Mouse (Mus musculus) gastrocnemius, postnatal 36 days (tissue): ENCODE results near the gene Cx3cr1. TPM values are rescaled to one million over a fixed set of nuclear protein-coding genes. Genes with fewer than 3 reads are reported as not detected.

ENCODE experiments used
- DNase-seq, 2 experiments: peaks; one replicate each; pipeline ENCODE4 v3.0.0; 2022
- intact Hi-C: fragments of 180-260 bp; cut with DNase I; formaldehyde crosslinking; loops from one replicate; pipeline ENCODE4 v1.15.1; 2025
- total RNA-seq, 2 experiments: library from RNA; stranded (reverse); gene quantifications; 2 replicates each; pipeline ENCODE4 v1.2.3; 2021

Gene Cx3cr1
- total RNA-seq, 2 experiments from 2014 or later, result 0.28 to 0.52 TPM

DNA sequence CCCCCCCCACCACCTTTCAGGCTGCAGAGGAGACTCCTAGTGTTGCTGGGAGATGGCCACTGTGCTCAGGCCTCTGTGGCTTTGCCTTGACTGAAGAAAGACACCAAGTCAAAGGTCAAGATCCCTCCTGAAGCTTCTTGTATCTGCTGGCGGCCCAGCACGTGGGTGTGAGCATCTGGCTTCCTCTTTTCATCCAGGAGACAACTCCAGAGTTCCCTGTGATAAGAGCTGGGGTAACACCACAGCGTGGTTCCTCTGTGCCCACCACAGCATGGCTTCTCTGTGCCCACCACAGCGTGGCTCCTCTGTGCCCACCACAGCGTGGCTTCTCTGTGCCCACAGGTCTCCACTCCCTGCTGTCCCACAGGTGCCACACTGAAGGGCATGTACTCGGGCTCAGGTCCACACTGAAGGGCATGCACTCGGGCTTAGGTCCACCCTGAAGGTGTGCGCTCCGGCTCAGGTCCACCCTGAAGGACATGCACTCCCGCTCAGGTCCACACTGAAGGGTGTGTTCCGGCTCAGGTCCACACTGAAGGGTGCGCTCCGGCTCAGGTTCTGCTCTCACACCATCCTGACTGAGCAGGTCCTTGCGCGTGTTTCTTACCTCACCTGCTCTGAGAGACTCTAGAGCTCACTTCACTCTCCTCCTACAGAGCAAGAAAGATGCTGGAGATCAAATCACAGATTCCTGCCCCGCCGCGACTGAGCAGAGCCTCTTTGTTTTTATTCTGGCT, 13.6 kb upstream of the Cx3cr1 start:
- no peak for DNase-seq
- intact Hi-C loops, result no loop called here

DNA sequence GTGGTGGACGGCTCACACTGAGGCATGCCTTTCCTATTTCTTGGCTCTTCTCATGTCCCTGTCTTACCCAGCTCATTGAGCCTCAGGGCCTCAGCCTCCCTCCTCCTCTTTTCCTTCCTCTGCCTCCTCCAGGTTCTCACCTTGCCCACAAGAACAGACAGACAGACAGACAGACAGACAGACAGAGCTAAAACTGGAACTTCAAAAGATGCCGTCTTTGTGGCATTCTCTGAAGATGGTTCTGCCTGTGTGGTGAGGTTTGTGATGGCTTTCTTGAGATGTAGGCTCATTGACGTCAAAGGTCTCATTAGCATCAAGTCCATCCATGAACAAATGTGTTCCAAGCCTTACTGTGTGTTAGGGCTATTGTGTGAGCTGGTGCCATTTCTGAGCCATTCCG, 13.0 kb upstream of the Cx3cr1 start:
- DNase-seq, result no peak
- intact Hi-C loops, result no loop called here

DNA sequence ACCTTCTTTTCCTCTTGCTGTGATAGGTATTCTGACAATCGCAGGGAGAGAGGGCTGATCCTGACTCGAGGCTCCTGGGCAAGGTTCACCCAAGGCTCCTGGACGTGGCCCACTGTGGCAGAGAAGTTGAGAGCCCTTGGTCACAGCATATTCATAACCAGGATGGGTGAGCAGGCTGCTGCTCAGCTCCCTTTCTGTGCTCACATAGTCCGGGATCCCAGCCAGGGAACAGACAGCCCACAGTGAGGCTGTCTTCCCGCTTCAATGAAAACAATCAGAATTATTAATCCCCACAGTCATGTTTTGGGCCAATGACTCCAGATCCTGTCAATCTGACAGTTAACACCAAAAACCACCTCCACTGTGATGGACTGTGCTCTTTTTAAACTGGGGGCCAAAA, 12.3 kb upstream of the Cx3cr1 start:
- intact Hi-C loops, result no loop called here
- no peak for DNase-seq

DNA sequence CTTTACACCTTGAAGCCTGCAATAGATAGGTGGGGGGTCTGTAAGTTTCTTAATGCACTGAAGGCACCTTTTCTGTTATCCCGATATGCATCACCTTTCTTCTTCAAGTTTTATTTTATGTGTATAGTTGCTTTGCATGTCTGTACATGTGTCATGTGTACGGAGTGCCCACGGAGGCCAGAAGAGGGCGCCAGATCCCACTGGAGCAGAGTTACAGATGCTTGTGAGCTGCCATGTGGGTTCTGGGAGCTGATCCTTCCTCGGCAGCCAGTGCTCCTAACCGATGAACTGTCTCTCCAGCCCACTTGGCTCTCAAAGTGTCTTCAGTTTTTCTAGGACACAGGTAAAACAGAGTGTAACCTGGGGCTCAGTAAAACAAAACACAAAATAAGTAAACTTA, 11.6 kb upstream of the Cx3cr1 start:
- intact Hi-C loops, result no loop called here
- no peak for DNase-seq

DNA sequence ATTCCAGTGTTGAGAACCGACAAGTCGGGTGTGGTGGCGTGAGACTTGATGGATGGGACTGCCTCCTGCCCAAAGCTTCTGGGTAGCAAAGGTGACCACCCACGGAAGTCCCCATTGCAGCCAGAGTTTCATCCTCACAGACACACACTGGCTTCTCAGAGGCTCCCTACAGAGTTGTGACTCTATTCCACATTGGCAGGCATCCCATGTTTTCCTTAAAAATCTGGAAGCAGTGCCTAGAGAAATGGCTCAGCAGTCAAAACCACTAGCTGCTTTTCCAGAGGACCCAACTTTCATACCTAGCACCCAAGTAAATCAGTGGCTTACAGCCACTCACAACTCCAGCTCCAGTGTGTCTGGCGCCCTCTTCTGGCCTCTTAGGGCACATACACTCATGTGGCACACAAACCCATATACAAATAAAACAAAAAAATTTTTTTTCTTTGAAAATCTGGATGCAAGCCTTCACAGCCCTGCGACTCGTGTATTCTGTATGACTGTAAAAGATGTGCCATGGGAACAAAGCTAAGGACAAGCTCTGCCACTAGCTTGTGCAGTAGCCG, 10.9 kb upstream of the Cx3cr1 start:
- intact Hi-C loops, result no loop called here

DNA sequence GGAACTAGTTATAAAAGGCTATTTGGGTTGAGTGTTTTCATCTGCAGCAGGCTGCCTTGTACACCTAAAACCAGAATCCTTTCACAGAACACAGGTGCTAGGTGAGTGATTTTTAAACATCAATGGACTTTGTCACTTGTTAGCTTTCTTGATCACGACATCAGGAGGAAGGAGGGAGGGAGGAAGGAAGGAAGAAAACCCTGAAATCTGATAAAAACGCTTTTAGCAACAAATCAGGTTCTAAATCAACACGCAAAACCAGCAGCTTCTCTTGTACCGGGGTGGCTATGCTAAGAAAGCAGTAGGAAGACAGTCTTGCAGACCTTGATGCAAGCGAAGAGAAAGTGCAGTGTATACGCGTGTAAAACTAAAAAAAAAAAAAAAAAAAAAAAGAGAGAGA, 10.2 kb upstream of the Cx3cr1 start:
- no peak for DNase-seq
- intact Hi-C loops, result loop anchor here (5.0 kb wide), 1 partner anchor 118 kb away; no protein-coding TSS in a partner anchor

More for the DNA sequence above, 10.9 kb upstream of the Cx3cr1 start:
- no peak for DNase-seq

DNA sequence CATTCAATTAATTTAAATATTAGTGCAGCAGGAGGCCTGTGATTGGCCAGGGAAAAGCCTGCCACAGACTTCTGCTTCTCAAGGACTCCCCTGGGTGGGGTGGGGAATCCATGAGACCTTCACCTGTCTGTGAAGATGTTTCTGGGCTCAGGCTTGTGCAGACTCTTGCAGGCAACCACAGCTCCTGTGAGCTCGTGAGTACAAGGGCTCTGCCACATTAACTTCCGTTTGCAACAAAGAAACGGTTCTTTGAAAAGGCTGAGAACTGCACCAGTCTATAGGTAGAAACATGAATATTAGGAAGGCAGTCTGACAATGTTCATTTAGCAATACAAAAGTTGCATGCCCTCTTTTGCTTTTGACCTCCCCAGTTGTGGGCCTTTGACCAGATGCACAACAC, 8.6 kb upstream of the Cx3cr1 start:
- DNase-seq, result no peak
- intact Hi-C loops, result loop anchor here (5.0 kb wide), 1 partner anchor 116 kb away; no protein-coding TSS in a partner anchor

DNA sequence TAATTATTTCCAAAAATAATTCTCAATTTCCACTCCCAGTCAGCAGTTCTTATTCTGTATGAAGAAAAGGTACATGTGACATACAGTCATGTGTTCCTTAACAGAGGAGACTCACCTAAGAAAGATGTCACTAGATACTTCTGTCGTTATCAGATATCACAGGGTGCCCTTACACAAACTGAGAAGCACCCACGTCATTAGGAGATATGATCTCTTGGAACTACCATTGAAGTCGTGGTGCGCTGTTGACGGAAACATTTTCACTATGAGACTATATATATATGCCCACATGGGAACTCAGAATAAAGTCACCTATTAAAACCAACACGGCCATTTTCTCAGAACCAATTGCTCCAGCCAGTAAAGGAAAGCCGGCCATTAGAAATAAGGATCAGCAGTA, 4.8 kb upstream of the Cx3cr1 start:
- intact Hi-C loops, result no loop called here
- no peak for DNase-seq

DNA sequence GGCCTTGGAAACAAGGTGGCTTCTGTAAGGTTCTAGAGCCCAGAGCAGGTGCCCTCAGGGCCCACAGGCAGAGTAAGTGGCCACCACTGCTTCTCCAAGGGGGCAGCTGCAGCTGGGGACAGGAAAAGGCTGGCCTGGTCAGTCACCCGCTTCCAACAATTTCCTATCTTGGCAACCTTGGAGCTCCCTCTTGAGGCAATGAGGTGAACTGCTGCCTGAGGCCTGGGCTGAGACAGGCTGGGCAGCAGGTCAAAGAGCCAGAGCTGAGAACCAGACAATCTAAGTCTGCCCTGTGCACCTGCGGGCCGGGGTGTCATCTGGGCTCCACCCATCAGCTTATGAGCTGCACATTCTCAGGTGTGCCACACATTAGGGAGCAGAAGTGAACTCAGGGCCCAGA, 3.5 kb upstream of the Cx3cr1 start:
- intact Hi-C loops, result loop anchor here (2.0 kb wide), 1 partner anchor 44 kb away; no protein-coding TSS in a partner anchor
- DNase-seq, result peak; percentile 79 to 84

DNA sequence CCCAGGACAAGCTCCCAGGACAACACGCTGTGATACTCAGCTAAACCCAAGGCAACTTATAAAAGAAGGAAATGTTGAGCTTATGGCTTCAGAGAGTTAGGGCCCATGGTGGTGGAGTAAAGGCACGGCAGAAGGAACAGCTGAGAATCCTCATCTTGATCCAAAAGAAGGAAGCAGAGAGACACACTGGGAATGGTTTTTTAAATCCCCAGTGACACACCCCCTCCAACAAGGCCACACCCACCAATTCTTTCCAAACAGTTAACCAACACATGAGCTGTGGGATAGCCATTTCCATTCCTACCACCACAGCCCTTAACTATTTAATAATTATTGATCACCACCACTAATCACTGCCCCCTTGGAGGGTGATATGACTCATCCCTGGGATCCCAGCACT, 1.6 kb upstream of the Cx3cr1 start:
- no peak for DNase-seq
- intact Hi-C loops, result no loop called here

DNA sequence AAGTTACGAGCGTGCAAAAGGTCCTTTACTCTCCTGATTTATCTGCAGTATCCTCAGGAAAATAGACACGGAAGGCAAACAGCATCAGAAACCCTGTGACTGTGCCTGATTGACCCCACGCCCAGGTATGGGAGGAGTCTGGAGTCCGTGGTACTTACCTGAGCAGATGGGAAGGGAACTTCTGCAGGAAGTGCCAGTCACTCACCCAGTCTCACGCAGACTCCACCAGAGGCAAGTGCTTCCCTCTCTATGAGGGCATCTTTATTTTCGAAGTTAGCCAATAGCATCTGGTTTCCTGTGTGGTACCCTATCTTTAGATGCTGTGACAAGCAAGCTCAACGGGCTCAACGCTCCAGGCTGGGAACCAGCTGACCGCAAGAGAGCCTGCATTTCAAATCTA, 1.6 kb downstream of the Cx3cr1 start:
- intact Hi-C loops, result no loop called here
- no peak for DNase-seq

DNA sequence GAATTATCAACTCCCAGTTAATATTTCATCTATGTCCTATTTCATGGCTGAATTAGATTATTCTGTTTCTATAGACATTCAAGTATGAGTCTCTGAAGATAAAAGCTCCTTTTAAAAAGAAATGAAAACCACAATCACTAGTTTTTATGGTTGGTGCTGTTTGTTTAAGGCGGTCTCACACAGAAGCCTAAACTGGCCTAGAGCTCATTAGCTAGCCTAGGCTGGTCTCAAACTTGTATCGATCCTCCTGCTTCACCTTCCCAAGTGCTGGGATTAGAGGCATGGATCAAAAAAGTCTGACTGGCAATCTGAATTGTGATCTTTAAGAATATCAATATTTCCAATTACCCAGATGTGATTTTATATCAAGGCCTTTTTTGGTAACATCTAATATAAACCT, 2.1 kb downstream of the Cx3cr1 start:
- no peak for DNase-seq
- intact Hi-C loops, result no loop called here

DNA sequence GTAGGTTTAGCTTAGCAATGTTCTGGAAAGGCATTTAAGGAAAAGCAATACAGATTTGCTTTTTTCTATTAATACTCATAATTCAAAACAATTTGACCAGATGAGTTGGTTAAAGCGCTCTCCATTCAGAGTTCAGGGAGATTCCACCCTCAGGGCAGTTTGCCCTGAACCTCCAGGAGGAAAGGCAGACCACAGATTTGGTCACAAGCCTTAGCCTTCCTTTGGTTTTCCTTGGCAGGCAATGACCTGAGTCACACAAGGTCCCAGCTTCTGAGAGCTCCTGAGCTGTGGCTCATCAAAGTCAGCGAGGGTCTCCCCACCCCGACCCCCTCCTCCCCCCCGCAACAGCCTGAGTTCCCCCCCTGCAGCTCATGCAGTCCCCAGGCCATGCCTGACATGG, 5.4 kb downstream of the Cx3cr1 start:
- intact Hi-C loops, result no loop called here
- no peak for DNase-seq

DNA sequence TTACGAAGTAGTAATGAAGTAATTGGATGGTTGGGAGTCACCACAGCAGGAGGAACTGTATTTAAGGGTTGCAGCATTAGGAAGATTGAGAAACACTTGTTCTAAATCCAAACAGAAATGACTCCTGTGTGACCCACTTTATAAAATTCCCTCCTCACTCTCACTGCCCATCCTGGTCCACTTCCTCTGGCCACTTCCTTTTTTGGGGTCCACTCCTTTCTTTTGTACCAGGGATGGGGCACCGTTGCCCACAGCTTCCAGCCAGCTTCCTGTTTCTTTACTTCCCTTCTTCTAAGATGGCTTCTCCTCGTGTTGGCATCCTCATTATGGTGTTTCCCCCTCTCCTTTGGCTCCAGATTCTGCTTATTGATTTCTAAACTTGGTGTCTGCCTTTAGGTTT, 10.9 kb downstream of the Cx3cr1 start:
- DNase-seq, result no peak
- intact Hi-C loops, result no loop called here

DNA sequence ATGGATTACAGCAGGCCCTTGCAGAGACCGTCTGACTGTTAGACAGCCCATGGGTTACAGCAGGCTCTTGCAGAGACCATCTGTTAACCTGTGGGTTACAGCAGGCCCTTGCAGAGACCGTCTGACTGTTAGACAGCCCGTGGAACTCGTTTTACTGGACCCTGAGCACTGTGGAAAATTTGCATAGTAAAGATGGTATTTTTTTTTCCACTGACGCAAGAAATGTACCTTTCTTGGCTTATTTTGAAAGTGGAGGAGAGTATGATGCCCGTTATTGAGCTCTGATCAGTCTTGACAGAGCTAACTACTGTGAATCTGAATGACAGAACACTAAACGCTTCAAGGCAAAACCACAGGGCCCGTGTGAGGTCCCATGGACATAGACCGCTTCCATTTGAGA, 13.5 kb downstream of the Cx3cr1 start:
- DNase-seq, result no peak
- intact Hi-C loops, result no loop called here

DNA sequence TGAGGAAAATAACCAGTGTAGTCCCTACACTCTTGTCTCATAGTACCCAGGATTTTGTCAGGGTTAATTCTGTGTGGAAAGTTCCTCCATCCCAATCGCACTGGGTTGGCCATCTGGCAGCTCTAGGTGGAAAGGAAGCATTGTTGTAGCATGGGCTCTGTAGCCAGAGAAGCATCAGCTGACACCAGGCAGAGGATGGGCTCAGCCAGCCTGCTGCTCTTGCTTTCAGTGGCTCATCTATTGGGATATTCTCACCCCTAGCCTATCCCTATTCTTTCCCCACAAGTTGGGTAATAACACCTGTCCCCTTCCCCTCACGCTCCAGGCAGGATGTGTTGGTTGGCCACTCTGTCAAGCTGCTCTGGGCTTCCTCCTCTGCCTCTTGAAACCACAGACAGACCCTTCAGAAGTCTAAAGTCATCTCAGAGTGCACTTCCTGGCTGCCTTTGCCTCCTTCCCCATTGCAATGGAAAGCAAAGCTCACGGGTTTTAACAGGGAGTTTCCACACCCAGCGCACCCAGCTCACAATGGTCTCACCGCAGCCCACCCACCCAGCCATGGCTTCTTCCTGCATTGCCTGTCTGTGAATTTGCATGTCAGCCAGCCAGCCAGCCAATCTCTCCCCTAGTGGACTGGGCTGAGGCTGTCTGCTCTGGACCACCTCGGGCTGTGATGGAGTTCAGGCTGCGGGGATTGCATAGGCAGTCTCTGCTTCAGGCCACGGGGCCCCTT, 15.0 kb downstream of the Cx3cr1 start:
- intact Hi-C loops, result no loop called here
- DNase-seq, result no peak

DNA sequence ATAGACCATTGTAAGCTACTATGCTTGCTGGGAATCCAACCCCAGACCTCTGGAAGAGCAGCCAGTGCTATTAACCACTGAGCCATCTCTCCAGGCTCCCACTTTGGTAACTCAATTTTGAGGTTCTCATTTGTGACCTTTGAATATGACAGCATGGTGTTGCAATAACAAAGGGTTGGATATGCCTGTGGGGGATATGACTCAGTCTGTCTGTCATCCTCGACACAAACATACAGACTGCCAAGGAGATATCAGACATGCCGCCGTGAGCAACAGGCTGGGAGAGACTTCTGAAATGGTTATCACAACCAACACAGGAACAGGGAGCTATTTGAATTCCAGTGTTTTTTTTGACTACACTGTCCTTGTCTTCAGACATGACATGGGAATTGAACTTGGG, 20.3 kb downstream of the Cx3cr1 start:
- intact Hi-C loops, result no loop called here
- DNase-seq, result no peak

DNA sequence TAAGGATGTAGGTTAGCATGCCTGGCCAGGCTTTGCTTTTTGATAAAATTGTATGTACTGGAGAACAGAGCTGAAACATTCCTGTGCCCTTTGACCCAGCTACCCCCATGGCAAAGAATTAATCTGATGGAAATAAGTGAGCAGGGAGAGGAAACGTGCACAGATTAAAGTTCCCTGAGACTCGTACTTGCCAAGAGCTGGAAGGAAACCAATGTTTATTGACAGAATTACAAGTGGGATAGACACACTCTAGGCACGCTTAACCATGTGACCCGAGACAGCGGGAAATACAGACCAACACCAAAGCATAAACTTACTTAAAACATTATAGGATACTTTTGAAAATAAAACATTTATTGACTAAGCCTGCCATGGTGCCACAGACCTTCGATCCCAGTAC, 21.2 kb downstream of the Cx3cr1 start:
- no peak for DNase-seq
- intact Hi-C loops, result no loop called here

DNA sequence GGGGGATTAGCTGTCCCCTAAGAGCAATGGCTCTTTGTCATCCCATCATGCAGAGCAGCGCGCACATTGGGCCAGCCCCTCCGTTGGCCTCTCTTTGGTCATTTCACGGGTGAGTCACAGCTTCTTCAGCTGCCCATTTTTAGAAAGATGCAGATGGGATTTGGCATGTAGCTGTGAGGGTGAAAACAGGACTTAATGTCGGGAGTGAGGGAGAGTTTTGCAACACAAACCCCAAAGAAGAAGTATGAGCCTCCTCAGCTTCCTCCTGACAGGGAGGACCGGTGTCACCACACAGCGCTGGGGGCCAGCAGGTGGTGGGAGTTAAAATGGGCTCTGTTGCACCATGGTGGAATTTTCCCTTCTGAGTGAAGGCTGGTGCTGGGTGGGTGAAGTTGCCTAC, 26.6 kb downstream of the Cx3cr1 start:
- no peak for DNase-seq
- intact Hi-C loops, result no loop called here

DNA sequence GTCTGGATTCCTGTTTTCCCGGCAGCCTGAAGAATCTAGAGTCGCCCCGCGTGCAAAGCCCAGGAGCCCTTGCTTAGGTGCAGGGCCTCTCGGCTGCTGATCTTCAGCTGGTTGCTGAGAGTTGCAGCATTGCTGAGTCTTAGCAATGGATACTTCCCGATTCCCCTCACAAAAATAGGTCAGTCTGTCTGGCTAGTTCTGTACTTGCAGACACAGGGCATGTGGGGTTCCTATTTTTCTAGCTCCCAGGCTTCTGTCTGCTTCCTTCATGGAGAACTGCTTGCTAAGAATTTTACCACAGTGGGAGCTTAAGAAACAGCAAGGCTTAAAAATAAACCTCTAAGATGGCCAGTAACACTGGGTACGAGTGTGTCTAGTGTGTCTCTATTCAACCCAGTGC, 32.3 kb downstream of the Cx3cr1 start:
- intact Hi-C loops, result no loop called here
- DNase-seq, result no peak

DNA sequence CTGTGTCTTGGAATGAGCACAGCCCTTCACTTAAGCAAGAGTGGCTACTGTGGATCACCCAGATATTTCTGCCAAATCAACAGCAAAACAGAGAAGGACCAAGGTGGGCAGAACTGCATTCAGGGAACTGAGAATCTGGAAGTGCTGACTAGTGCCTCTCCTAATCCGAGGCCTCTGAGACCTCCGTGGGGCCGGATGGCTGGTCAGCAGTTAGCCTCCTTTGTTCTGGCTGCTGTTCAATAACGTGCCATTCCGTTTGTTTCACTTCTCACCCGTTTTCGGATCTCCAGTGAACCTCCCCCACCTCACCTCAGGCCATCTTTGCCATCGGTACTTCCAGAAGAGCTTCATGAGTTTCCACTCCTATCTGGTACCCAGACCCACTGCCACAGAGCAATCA, 35.3 kb downstream of the Cx3cr1 start:
- intact Hi-C loops, result no loop called here
- no peak for DNase-seq

DNA sequence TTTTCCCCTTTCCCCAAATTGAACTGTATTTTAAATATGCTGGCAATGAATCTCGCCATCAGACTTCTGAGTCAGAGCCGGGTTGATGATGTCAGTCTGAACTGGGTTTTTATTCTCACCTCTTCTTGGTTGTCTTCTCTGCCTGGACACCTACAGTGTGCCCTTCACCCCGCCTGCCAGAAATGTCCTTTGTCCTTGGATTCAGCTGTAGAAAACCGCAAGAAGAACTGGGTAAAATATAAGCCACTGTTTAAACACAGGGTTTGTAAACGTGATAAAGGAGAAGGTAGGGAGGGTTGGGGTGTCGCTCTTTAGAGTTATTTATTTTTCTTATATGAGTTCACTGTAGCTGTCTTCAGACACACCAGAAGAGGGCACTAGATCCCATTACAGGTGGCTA, 37.0 kb downstream of the Cx3cr1 start:
- DNase-seq, result no peak
- intact Hi-C loops, result no loop called here
